Mouse (Mus musculus): Measurements from ENCODE around the gene Gm17019. TPM values are rescaled to one million over a fixed set of nuclear protein-coding genes. Genes with fewer than 3 reads are reported as not detected.

The Gm17019 gene
- polyA plus RNA-seq (2017; shearing (Covaris generic)), result not detected

DNA sequence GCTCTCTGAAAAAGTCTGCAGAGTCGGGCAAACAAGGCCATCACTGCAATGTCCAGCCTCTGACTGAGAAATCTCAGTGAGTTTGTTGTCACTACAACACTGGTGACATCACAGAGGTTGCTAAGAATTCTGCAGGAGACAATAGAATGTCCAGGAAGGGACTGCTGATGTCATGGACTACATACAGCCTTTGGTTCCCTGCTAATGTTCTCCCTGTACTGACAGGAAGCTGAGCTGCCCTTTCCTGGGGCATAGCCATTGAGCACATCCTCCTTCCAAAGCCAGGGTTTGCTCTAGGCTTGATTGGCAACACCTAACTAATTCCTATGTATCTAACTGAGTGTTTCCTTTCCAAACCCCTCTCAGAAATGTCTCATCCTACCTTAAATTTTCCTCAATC is at the start of gene Gm17019:
TSS of gene Gm17019 (minus strand) at position 101 of the 400 bp plus-strand sequence.

Other genes starting within 250 kb of the Gm17019 start
- not detected for gene Gm9758, start 118.1 kb downstream of the Gm17019 start, polyA plus RNA-seq (2017; shearing (Covaris generic))
- gene Speer4e, start 94.6 kb downstream of the Gm17019 start, polyA plus RNA-seq (2017; shearing (Covaris generic)), result not detected
- not detected for gene Gm10354, start 54.1 kb downstream of the Gm17019 start, polyA plus RNA-seq (2017; shearing (Covaris generic))

Measured in CD4-positive, CD25-positive, alpha-beta regulatory T cell, adult 9 weeks (primary cell).